In the genomic region with DNA sequence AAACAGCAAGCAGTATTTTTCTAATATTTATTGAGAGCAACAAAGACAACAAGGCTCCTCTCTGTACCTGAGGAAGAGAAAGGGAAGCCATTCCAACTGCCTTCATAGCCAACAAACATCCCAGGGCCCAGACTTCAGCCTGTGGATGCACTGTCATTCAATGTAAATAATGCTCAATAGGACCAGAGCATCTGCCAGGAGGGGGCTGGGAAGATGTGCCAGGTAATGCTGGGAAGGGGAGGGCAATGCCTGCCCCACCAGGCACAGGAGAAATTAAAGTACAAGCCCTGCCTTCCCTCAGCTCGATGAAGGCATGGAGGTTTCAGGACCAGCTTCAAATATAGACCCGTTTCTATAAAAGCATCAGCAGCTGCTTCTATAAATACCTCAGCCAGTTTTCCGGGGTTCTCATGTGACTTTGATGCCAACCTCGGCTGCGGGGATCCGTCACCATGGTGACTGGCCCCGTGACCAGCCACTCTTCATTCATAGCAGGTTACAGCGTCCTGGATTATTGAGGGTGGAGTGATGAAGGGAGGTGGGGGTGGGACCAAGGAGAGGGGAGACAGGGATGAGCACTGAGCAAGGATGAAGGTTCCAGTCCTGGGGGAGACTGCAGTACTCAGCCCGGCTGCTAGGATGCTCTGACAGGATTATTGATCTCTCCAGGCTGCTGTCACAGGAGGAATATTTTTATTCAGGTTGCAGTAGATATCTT, we compare ENCODE assay signal across 8 mouse cellular contexts. TPM values are rescaled to one million over a fixed set of nuclear protein-coding genes. Genes with fewer than 3 reads are reported as not detected.
DNase-seq lines count a peak whose midpoint lies in the region; ATAC-seq lines count a peak whose summit lies in the region.

No protein-coding gene starts in this region.

- H3K4me3 ChIP-seq in forebrain, embryonic 10.5 days, result peak overlapping the region; percentile 20; the same call in 1 of the 2 replicates
- H3K4me3 ChIP-seq in hindbrain, embryonic 15.5 days, result no peak overlapping the region
- H3K4me3 ChIP-seq in midbrain, embryonic 13.5 days (replicated peaks), result no peak overlapping the region

- H3K27me3 ChIP-seq in forebrain, embryonic 10.5 days (ENCODE audit: poor library complexity, severe bottlenecking), result no peaks in the 10 kb centered on the region; the same call in 1 of the 2 replicates
- H3K27me3 ChIP-seq in hindbrain, embryonic 15.5 days, result no peaks in the 10 kb centered on the region
- no peaks in the 10 kb centered on the region for H3K27me3 ChIP-seq in midbrain, embryonic 13.5 days

- H3K4me1 ChIP-seq in forebrain, embryonic 10.5 days, result peaks cover 21% of the 10 kb centered on the region
- H3K4me1 ChIP-seq in hindbrain, embryonic 15.5 days (replicated peaks), result peaks cover 33% of the 10 kb centered on the region
- H3K4me1 ChIP-seq in midbrain, embryonic 13.5 days (replicated peaks), result peaks cover 27% of the 10 kb centered on the region

- no peaks in the 10 kb centered on the region for H3K9me3 ChIP-seq in forebrain, embryonic 10.5 days
- no peaks in the 10 kb centered on the region for H3K9me3 ChIP-seq in hindbrain, embryonic 15.5 days
- no peaks in the 10 kb centered on the region for H3K9me3 ChIP-seq in midbrain, embryonic 13.5 days

- WGBS in forebrain, embryonic 10.5 days, result 48% methylated on average over 9 of the region's 9 CpGs
- 6% methylated on average over 9 of the region's 9 CpGs for WGBS in hindbrain, embryonic 15.5 days
- WGBS in midbrain, embryonic 13.5 days, result 6% methylated on average over 9 of the region's 9 CpGs

- no peaks in the 10 kb centered on the region for H3K36me3 ChIP-seq in forebrain, embryonic 10.5 days (replicated peaks)
- no peaks in the 10 kb centered on the region for H3K36me3 ChIP-seq in hindbrain, embryonic 15.5 days
- H3K36me3 ChIP-seq in midbrain, embryonic 13.5 days, result no peaks in the 10 kb centered on the region

- DNase-seq in heart, adult 18-20 months, result peak; percentile 25 to 39
- DNase-seq in heart, postnatal 36 days, result no peak
- DNase-seq in forebrain, embryonic 10.5 days (ENCODE audit: extremely low spot score, low spot score), result no peak
- DNase-seq in B cell, adult 2 months, result no peak
- no peak for DNase-seq in ovary, postnatal 36 days (ENCODE audit: low spot score)

- H3K4me2 ChIP-seq in hindbrain, embryonic 15.5 days, result peak overlapping the region; percentile 44
- peak overlapping the region; percentile 49 for H3K4me2 ChIP-seq in midbrain, embryonic 13.5 days (replicated peaks)

- H3K27ac ChIP-seq in forebrain, embryonic 10.5 days, result no peak overlapping the region
- H3K27ac ChIP-seq in hindbrain, embryonic 15.5 days (replicated peaks), result peak overlapping the region; percentile 89
- H3K27ac ChIP-seq in midbrain, embryonic 13.5 days, result peak overlapping the region; percentile 95

- ATAC-seq in hindbrain, embryonic 15.5 days (ENCODE audit: low FRiP score, low read depth), result peak; percentile 93
- peak; percentile 95 for ATAC-seq in midbrain, embryonic 13.5 days
- no peak for ATAC-seq in megakaryocyte progenitor cell, adult 5-6 weeks (replicated peaks; ENCODE audit: poor library complexity)

- intact Hi-C loops in heart, postnatal 36 days (cut with DNase I), result no loop called here

- peak overlapping the region; percentile 25; the same call in 1 of the 2 replicates for H3K9ac ChIP-seq in hindbrain, embryonic 15.5 days
- peak overlapping the region; percentile 50 for H3K9ac ChIP-seq in midbrain, embryonic 13.5 days (replicated peaks)

RNA-seq across cellular contexts. Expression of a gene that starts 10.7 kb away (rescaled TPM):
- 1 to 10 TPM; 4.1 to 6.9 TPM for total RNA-seq in heart, adult 18-20 months (2021)
- total RNA-seq in heart, postnatal 36 days (2021), result 1 to 10 TPM; 1.5 to 2.0 TPM
- 2.4 and 3.7 TPM in 2 replicates for polyA plus RNA-seq in forebrain, embryonic 10.5 days (2016; fragmentation: Nextera tagmentation; extraction: Ambion mirVana)
- 16.4 and 19.7 TPM in 2 replicates for polyA plus RNA-seq in hindbrain, embryonic 15.5 days (2015; fragmentation: Nextera tagmentation; extraction: Ambion mirVana)
- polyA plus RNA-seq in midbrain, embryonic 13.5 days (2015; fragmentation: Nextera tagmentation; extraction: Ambion mirVana), result 6.0 and 13.4 TPM in 2 replicates
- not detected in 2 replicates for total RNA-seq in megakaryocyte progenitor cell, adult 5-6 weeks (2015)
- not detected in 2 replicates for total RNA-seq in megakaryocyte progenitor cell, adult 5-6 weeks (2017)

RNA-seq across cellular contexts. Expression of a gene that starts 26.3 kb away (rescaled TPM):
- total RNA-seq in heart, adult 18-20 months (2021), result not detected
- total RNA-seq in heart, postnatal 36 days (2021), result not detected
- polyA plus RNA-seq in forebrain, embryonic 10.5 days (2016; fragmentation: Nextera tagmentation; extraction: Ambion mirVana), result 0.46 and 0.54 TPM in 2 replicates
- not detected in 2 replicates for polyA plus RNA-seq in hindbrain, embryonic 15.5 days (2015; fragmentation: Nextera tagmentation; extraction: Ambion mirVana)
- polyA plus RNA-seq in midbrain, embryonic 13.5 days (2015; fragmentation: Nextera tagmentation; extraction: Ambion mirVana), result not detected in 2 replicates
- total RNA-seq in megakaryocyte progenitor cell, adult 5-6 weeks (2015), result not detected in 2 replicates
- total RNA-seq in megakaryocyte progenitor cell, adult 5-6 weeks (2017), result not detected in 2 replicates

Comparison
In these comparisons a context has a peak if more than half of its experiments do, and no peak if none do; other contexts are left out.
1. DNase-seq: peak in heart, adult 18-20 months (2 of 2); none in heart, postnatal 36 days (0 of 2), forebrain, embryonic 10.5 days (single experiment), B cell, adult 2 months (0 of 2) and ovary, postnatal 36 days (single experiment).